Mouse (Mus musculus) heart, embryonic 16.5 days (tissue): ENCODE measurements around the gene Gm12166. TPM values are rescaled to one million over a fixed set of nuclear protein-coding genes. Genes with fewer than 3 reads are reported as not detected.

Source experiments
- ATAC-seq: fragments of 200-750 bp; cut with Nextera tagmentation; replicated peaks from 2 replicates; pipeline ENCODE4 v1.8.0; 2017; ENCODE audit warnings: moderate number of reproducible peaks; ENCODE audit not compliant: insufficient read depth, low FRiP score; ENCODE audit errors: extremely low read depth
- H3K27ac ChIP-seq: fragments of 300-500 bp; sonication (generic); 2 replicates; pipeline ENCODE4 v1.5.1; 2014; ENCODE audit warnings: mild to moderate bottlenecking, low read length, control low read depth, moderate library complexity
- H3K27me3 ChIP-seq: fragments of 300-500 bp; sonication (generic); 2 replicates; pipeline ENCODE4 v1.6.1; 2014; ENCODE audit warnings: low read length, mixed read lengths; ENCODE audit not compliant: control insufficient read depth, insufficient read depth
- H3K36me3 ChIP-seq: fragments of 300-500 bp; sonication (generic); 2 replicates; pipeline ENCODE4 v1.6.1; 2014; ENCODE audit not compliant: control insufficient read depth, insufficient read depth
- H3K4me1 ChIP-seq: fragments of 300-500 bp; sonication (generic); 2 replicates; pipeline ENCODE4 v1.6.1; 2014; ENCODE audit warnings: low read length, mixed read lengths; ENCODE audit not compliant: control insufficient read depth, insufficient read depth
- H3K4me2 ChIP-seq: fragments of 300-500 bp; sonication (generic); 2 replicates; pipeline ENCODE4 v1.6.1; 2014; ENCODE audit warnings: low read depth, mild to moderate bottlenecking, control low read depth, low read length
- H3K4me3 ChIP-seq: fragments of 300-500 bp; sonication (generic); 2 replicates; pipeline ENCODE4 v1.5.1; 2014; ENCODE audit warnings: mild to moderate bottlenecking, control low read depth, low read length
- H3K9ac ChIP-seq: fragments of 300-500 bp; sonication (generic); 2 replicates; pipeline ENCODE4 v1.6.1; 2014; ENCODE audit warnings: low read length, control low read depth
- H3K9me3 ChIP-seq: fragments of 300-500 bp; sonication (generic); replicated peaks from 2 replicates; pipeline ENCODE4 v1.6.1; 2016; ENCODE audit warnings: low read length; ENCODE audit not compliant: control insufficient read depth
- WGBS: fragments of 180-500 bp; shearing (Covaris S2); extraction: QIAGEN DNeasy Blood & Tissue Kit; methylation state at CpG from one replicate; pipeline ENCODE4 v1.1.7; 2014; 5-methylcytosine and 5-hydroxymethylcytosine counted together
- polyA plus RNA-seq: library from polyadenylated mRNA; unstranded; fragments of >200 nt; fragmentation: Nextera tagmentation; extraction: Ambion mirVana; gene quantifications from 2 replicates; pipeline ENCODE4 v1.2.1, GENCODE M21; 2015

Gm12166 gene
- polyA plus RNA-seq, 1 experiment from 2014 or later = 10.7 TPM

GRCm38 (mm10) chr11:46047264-46047663 lies 4.9 kb downstream of the Gm12166 start:
- no peak for ATAC-seq
- H3K9ac ChIP-seq = no peak overlapping the region
- no peaks in the 10 kb centered on the region for H3K27me3 ChIP-seq
- no peaks in the 10 kb centered on the region for H3K9me3 ChIP-seq
- H3K4me2 ChIP-seq = no peak overlapping the region
- no peak overlapping the region for H3K27ac ChIP-seq
- WGBS = 77% methylated on average over 3 of the region's 3 CpGs
- no peaks in the 10 kb centered on the region for H3K4me1 ChIP-seq
- no peaks in the 10 kb centered on the region for H3K36me3 ChIP-seq
- H3K4me3 ChIP-seq = no peak overlapping the region

DNA sequence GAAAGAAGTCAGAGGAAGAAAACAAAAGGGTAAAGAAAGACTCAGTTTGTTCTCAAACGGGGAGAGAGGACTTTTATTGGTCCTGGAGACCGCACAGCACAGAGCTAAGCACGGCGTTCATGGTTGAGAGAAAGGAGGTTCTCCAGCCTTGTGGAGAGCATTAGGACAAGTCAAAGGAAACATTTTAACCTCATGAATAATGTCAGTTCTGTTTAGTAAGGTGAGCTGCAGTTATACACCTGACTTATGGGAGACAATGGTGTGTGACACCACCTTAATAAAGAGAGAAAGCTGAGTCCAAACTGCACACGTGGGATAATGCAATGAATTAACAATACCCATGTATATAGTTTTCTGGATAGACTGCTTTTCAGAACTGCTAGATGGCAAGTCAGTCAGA lies 7.3 kb downstream of the Gm12166 start:
- H3K4me1 ChIP-seq = no peaks in the 10 kb centered on the region
- H3K9me3 ChIP-seq = no peaks in the 10 kb centered on the region
- no peak overlapping the region for H3K4me3 ChIP-seq
- H3K36me3 ChIP-seq = no peaks in the 10 kb centered on the region
- no peak overlapping the region for H3K9ac ChIP-seq
- WGBS = 95% methylated on average over 5 of the region's 5 CpGs
- no peak for ATAC-seq
- no peak overlapping the region for H3K4me2 ChIP-seq
- H3K27ac ChIP-seq = no peak overlapping the region
- no peaks in the 10 kb centered on the region for H3K27me3 ChIP-seq

- WGBS = 67% methylated on average over 12 of the region's 12 CpGs
- Histone ChIP-seq H3K4me1 (no peaks in the 10 kb centered on the region), H3K36me3 (no peaks in the 10 kb centered on the region), H3K9ac (no peak overlapping the region), H3K9me3 (0 out of 2 replicates have a peak, but pooled peaks cover 2% of the 10 kb centered on the region), H3K27ac (peak overlapping the region; percentile 34; the same call in 1 of the 2 replicates), H3K4me2 (no peak overlapping the region), H3K27me3 (no peaks in the 10 kb centered on the region), H3K4me3 (no peak overlapping the region)
- ATAC-seq = no peak
These were observed 10.4 kb downstream of the Gm12166 start for GRCm38 (mm10) chr11:46041607-46042267.

DNA sequence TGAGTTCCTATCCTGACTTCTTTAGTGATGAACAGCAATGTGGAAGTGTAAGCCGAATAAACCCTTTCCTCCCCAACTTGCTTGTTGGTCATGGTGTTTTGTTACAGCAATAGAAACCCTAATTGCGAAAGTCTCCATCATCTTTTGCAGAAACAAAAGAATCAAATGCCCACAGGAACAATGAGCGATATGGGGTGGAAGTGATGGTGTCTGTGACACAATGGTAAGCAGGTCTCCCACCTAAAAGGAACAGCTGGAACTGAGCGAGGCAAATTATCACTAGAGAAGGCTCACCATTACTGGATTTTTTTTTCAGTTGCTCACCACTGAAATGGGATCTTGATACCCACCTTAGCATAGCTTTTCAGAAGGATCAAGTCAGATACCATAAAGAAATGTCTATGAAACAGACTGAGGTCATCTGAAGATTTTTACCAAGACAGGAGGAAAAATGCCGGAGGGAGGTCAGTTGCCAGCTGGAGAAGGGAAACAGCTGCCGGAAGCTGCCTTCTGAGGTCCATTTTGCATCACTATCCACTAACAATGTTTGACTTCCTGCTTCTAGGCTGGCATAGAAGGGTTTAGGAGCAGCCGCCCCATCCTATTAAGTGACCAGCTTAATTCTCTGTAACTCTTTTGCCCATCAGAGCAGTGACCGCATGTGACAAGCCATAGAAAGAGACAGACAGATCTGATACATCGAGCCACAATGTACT lies 11.1 kb downstream of the Gm12166 start:
- H3K4me3 ChIP-seq = no peak overlapping the region
- H3K9me3 ChIP-seq = 0 out of 2 replicates have a peak, but pooled peaks cover 2% of the 10 kb centered on the region
- no peak overlapping the region for H3K9ac ChIP-seq
- no peak overlapping the region for H3K27ac ChIP-seq
- WGBS = 71% methylated on average over 9 of the region's 9 CpGs
- no peak overlapping the region for H3K4me2 ChIP-seq
- ATAC-seq = no peak
- H3K36me3 ChIP-seq = no peaks in the 10 kb centered on the region
- no peaks in the 10 kb centered on the region for H3K27me3 ChIP-seq
- H3K4me1 ChIP-seq = no peaks in the 10 kb centered on the region

DNA sequence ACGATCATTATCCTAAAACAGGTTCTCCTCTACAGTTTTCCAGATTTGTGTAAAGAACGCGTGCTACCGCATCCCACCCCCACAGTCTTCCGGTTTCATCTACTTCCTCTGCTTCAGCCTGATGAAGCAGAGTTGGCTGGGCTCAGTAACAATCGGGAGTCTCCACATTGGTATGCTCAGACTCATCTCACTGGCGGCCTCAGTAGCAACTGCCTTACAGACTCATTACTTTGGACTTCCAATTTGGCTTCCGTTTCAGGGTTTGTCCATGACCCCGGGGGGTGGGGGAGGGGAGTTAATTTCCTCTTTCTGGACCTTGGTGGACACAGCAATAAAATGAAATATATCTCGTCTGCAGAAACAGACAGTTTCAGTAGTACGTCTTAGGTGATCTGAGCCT lies 12.8 kb downstream of the Gm12166 start:
- no peak overlapping the region for H3K4me3 ChIP-seq
- H3K4me1 ChIP-seq = no peaks in the 10 kb centered on the region
- H3K27ac ChIP-seq = no peak overlapping the region
- 0 out of 2 replicates have a peak, but pooled peaks cover 2% of the 10 kb centered on the region for H3K9me3 ChIP-seq
- WGBS = 51% methylated on average over 11 of the region's 11 CpGs
- H3K9ac ChIP-seq = no peak overlapping the region
- no peak for ATAC-seq
- H3K36me3 ChIP-seq = no peaks in the 10 kb centered on the region
- H3K27me3 ChIP-seq = no peaks in the 10 kb centered on the region
- peak overlapping the region; percentile 18; the same call in 1 of the 2 replicates for H3K4me2 ChIP-seq

GRCm38 (mm10) chr11:46038901-46039300 lies 13.2 kb downstream of the Gm12166 start:
- H3K27ac ChIP-seq = no peak overlapping the region
- H3K9ac ChIP-seq = no peak overlapping the region
- no peak overlapping the region for H3K4me3 ChIP-seq
- no peaks in the 10 kb centered on the region for H3K4me1 ChIP-seq
- no peak for ATAC-seq
- peak overlapping the region; percentile 18; the same call in 1 of the 2 replicates for H3K4me2 ChIP-seq
- WGBS = 67% methylated on average over 15 of the region's 15 CpGs
- 0 out of 2 replicates have a peak, but pooled peaks cover 2% of the 10 kb centered on the region for H3K9me3 ChIP-seq
- H3K27me3 ChIP-seq = no peaks in the 10 kb centered on the region
- H3K36me3 ChIP-seq = no peaks in the 10 kb centered on the region

- H3K36me3 ChIP-seq = no peaks in the 10 kb centered on the region
- no peak for ATAC-seq
- no peak overlapping the region for H3K9ac ChIP-seq
- H3K9me3 ChIP-seq = 0 out of 2 replicates have a peak, but pooled peaks cover 2% of the 10 kb centered on the region
- H3K4me2 ChIP-seq = no peak overlapping the region
- H3K27ac ChIP-seq = no peak overlapping the region
- no peak overlapping the region for H3K4me3 ChIP-seq
- H3K27me3 ChIP-seq = no peaks in the 10 kb centered on the region
- 92% methylated on average over 10 of the region's 10 CpGs for WGBS
- H3K4me1 ChIP-seq = no peaks in the 10 kb centered on the region
These were observed 15.7 kb downstream of the Gm12166 start for GRCm38 (mm10) chr11:46036374-46036773.

DNA sequence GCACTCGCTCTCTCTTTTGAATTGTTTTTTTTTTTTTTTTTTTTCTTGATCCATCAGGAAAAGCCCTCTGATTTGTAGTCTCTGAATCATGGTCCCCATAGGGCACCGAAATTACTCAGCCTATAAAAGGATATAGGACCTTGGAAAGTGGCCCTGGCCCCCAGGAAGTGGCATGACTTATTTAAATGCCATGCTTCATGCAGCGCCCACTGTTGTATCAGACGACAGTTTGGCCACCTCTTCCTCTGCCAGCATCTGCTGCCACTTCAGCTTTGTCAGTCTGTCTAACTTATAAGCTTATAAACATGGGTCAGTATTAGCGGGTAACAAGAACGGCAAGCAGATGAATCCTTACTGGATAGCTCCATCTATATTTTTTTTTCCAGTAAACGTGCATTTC lies 19.2 kb downstream of the Gm12166 start:
- 0 out of 2 replicates have a peak, but pooled peaks cover 2% of the 10 kb centered on the region for H3K9me3 ChIP-seq
- H3K4me2 ChIP-seq = no peak overlapping the region
- H3K36me3 ChIP-seq = no peaks in the 10 kb centered on the region
- no peaks in the 10 kb centered on the region for H3K27me3 ChIP-seq
- H3K4me1 ChIP-seq = peaks cover 12% of the 10 kb centered on the region
- 84% methylated on average over 7 of the region's 7 CpGs for WGBS
- H3K27ac ChIP-seq = no peak overlapping the region
- no peak overlapping the region for H3K4me3 ChIP-seq
- ATAC-seq = no peak
- no peak overlapping the region for H3K9ac ChIP-seq

DNA sequence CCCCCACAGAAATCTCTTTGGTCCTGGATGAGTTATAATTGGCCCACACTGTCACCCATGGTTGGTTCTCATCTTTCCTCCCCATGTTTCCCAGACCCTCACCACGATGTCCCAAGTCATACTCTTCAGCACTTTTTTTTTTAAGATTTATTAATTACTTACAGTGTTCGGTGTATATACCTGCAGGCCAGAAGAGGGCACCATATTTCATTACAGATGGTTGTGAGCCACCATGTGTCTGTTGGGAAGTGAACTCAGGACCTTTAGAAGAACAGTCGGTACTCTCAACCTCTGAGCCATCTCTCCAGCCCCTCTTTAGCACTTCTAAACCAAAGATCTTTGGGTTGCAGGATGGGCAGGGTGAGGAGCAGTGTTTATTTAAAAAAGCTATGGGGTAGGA lies 20.7 kb downstream of the Gm12166 start:
- Histone ChIP-seq H3K36me3 (no peaks in the 10 kb centered on the region), H3K4me2 (no peak overlapping the region), H3K9me3 (no peaks in the 10 kb centered on the region), H3K9ac (no peak overlapping the region), H3K4me1 (peaks cover 12% of the 10 kb centered on the region), H3K27me3 (no peaks in the 10 kb centered on the region), H3K27ac (no peak overlapping the region), H3K4me3 (no peak overlapping the region)
- no peak for ATAC-seq
- 54% methylated on average over 3 of the region's 3 CpGs for WGBS
